Mouse (Mus musculus) bone marrow macrophage, adult 2 months (primary cell): ENCODE measurements around the gene Ezr.

ENCODE experiments used
- CTCF ChIP-seq: IDR thresholded peaks from 2 replicates; pipeline ENCODE4 v1.5.1; 2012; ENCODE audit warnings: low read depth, mild to moderate bottlenecking, low read length, moderate library complexity
- POLR2A ChIP-seq: IDR thresholded peaks from 2 replicates; pipeline ENCODE4 v1.6.1; 2012; ENCODE audit warnings: mild to moderate bottlenecking, low read depth, low read length, borderline replicate concordance

DNA sequence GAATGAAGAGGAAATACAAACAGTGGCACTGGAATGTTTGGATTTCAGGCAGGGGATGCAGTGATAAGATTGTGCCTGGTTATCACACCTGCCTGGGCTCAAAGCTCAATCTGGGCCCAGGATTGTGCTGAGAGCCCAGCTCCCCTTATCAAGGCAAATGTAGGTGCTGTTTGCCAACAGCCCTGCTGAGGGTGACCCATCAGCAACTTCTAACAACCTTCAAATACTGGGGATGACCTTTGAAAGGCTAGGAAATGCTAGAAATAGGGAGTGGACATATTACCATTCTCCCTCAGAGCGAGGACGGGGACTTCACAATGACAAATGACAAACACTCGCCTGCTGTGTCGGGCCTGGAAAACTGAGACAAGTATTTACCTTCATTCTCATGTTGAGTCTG, 15.8 kb downstream of the Ezr start:
- TF ChIP-seq POLR2A = no peak
- no peak for TF ChIP-seq CTCF
